Mouse (Mus musculus): Measurements from ENCODE around the gene Rngtt. TPM values are rescaled to one million over a fixed set of nuclear protein-coding genes. Genes with fewer than 3 reads are reported as not detected.

Rngtt gene
- polyA plus RNA-seq, 1 experiment from 2014 or later: 28.3 TPM

GRCm38 (mm10) chr4:33547315-33547929 is 237.3 kb downstream of the Rngtt start:
- peak; percentile 55 for DNase-seq (ENCODE audit: low spot score)
- 78% methylated on average over 8 of the region's 8 CpGs for WGBS
- H3K27me3 ChIP-seq (ENCODE audit: insufficient read depth, poor library complexity, severe bottlenecking): peaks cover 39% of the 10 kb centered on the region

GRCm38 (mm10) chr4:33549606-33550005 is 239.5 kb downstream of the Rngtt start:
- peak; percentile 70 for DNase-seq (ENCODE audit: low spot score)
- Histone ChIP-seq H3K27ac (no peak overlapping the region), H3K36me3 (no peaks in the 10 kb centered on the region), H3K4me1 (0 out of 2 replicates have a peak, but pooled peaks cover 8% of the 10 kb centered on the region), H3K4me3 (no peak overlapping the region), H3K27me3 (ENCODE audit: insufficient read depth, poor library complexity, severe bottlenecking) (peaks cover 54% of the 10 kb centered on the region), H3K9me3 (no peaks in the 10 kb centered on the region)
- 45% methylated on average over 5 of the region's 5 CpGs for WGBS

More at GRCm38 (mm10) chr4:33547315-33547929, 237.3 kb downstream of the Rngtt start:
- Histone ChIP-seq H3K4me3 (no peak overlapping the region), H3K27ac (no peak overlapping the region), H3K9me3 (no peaks in the 10 kb centered on the region), H3K36me3 (no peaks in the 10 kb centered on the region), H3K4me1 (0 out of 2 replicates have a peak, but pooled peaks cover 8% of the 10 kb centered on the region)

Small RNA genes lying within 50 kb of the gene (microRNA-seq; reads per million reads assigned to microRNA genes)
- not detected for gene Mir8118

Other genes with a start within 250 kb of the Rngtt start
- 0.21 and 0.62 TPM in 2 replicates for gene Gabrr2, start 247.3 kb upstream of the Rngtt start, polyA plus RNA-seq (2016; fragmentation: Nextera tagmentation; extraction: Ambion mirVana)
- 0.08 and 0.10 TPM in 2 replicates for gene Gabrr1, start 177.8 kb upstream of the Rngtt start, polyA plus RNA-seq (2016; fragmentation: Nextera tagmentation; extraction: Ambion mirVana)
- gene Pm20d2, start 120.6 kb upstream of the Rngtt start, polyA plus RNA-seq (2016; fragmentation: Nextera tagmentation; extraction: Ambion mirVana): 1.5 and 1.6 TPM in 2 replicates
- gene Srsf12, start 101.3 kb upstream of the Rngtt start, polyA plus RNA-seq (2016; fragmentation: Nextera tagmentation; extraction: Ambion mirVana): 1.5 and 1.9 TPM in 2 replicates
- 73.8 and 78.9 TPM in 2 replicates for gene Pnrc1, start 20.1 kb upstream of the Rngtt start, polyA plus RNA-seq (2016; fragmentation: Nextera tagmentation; extraction: Ambion mirVana)